Mouse (Mus musculus) cerebellum, adult 8-10 months (tissue): Measurements from ENCODE around the gene Gpr35.

ENCODE experiments used
- DNase-seq: peaks from one replicate; pipeline ENCODE4 v3.0.0; 2022

Gene Gpr35

GRCm38 (mm10) chr1:92984999-92985398, 34.3 kb downstream of the Gpr35 start:
- DNase-seq = no peak

DNA sequence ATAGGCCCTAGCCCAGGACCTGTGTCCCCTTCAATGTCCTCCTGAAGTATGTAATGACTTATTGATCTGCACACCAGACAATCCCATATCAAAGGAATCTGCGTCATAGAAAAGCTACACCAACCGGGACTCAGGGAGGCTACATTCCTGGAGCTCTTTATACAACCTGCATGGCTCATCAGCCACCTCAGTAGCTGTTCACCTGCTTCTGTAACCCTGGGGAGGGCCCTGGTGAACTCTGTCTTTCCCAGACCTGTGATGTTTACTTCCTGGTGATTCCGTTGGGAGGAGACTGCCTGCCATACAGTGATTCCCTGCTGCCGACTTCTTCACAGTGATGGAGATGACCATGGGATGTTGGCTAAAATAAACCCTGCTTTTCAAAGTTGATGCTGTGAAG, 38.2 kb downstream of the Gpr35 start:
- no peak for DNase-seq

GRCm38 (mm10) chr1:92989891-92990290, 39.2 kb downstream of the Gpr35 start:
- no peak for DNase-seq

DNA sequence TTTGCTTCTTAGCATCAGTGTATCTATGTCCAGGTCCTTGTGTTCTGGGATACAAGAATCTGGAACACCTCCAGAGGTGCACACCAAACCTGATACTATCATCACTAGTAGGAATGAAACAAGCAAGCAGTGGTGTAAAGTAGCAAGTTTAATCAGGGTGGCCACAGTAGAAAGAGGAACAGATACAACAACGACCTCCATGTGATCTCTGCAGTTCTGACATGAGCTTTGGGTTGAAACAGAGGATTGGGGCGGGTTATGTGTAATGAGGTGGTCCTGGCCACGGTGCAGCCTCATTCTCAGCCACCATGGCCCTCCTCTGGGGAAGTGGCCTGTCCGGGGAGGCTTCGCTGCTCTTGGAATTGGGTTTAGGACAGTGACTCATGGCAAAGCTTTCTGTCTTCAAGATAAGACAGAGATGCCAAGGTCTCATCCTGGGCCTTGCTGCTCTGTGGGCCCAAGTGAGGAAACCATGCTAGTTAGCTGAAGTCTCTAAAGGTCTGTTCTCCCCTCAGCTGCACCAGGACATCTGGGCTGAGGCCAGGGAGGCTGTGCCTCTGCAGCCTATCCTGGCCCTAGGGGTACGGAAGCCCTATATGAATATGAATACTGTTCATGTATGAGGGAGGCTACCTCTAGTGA, 41.7 kb downstream of the Gpr35 start:
- no peak for DNase-seq

GRCm38 (mm10) chr1:92992880-92993279, 42.2 kb downstream of the Gpr35 start:
- no peak for DNase-seq

- no peak for DNase-seq
Observed at GRCm38 (mm10) chr1:93006061-93006460, 55.4 kb downstream of the Gpr35 start, which contains the start of gene Aqp12. Aqp12 (plus strand) TSS chr1:93006334.

- DNase-seq = no peak
Observed at GRCm38 (mm10) chr1:93009196-93009595, 58.5 kb downstream of the Gpr35 start.

GRCm38 (mm10) chr1:93010731-93011130, 60.1 kb downstream of the Gpr35 start:
- no peak for DNase-seq

GRCm38 (mm10) chr1:93012103-93012585, 61.5 kb downstream of the Gpr35 start:
- DNase-seq = no peak

DNA sequence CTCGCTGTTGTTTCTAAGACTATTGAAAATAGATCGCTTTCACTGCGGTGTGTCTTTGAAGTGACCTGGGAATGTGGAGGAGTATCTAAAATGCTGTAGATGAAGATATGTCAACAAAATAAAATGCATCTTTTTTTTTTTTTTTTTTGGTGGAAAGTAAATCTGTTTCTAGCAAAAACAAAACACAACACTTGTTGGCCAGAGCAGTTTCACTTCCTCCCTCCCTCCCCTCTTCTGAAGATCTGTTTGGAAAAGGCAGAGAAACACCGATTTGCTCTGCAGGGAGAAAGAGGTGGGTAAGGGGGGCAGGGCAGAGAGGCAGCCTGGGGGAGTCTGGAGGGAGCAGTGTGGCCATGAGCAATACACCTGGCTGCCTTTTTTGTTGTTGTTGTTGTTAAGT, 62.7 kb downstream of the Gpr35 start:
- DNase-seq = no peak

- DNase-seq = peak; percentile 82
Observed at GRCm38 (mm10) chr1:93014460-93014859, 63.8 kb downstream of the Gpr35 start.

DNA sequence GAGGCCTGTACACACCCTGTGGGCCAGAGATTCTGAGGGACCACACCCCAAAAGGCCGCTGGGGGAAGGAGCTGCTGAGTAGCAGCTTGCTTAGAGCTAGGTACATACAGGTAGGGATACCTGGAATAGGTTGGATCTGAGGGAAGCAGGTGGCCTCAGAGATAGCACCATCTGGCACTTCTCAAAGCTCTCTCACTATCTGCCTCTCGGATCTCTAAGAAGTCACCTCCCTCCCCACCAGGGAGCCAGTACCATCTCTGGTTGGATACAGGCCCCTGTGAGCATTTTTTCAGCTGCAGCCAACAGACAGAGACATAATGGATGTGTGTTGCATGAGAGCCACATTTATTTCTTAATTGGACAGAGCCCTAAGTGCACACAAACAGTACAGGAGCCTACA, 64.5 kb downstream of the Gpr35 start:
- peak; percentile 34 for DNase-seq

DNA sequence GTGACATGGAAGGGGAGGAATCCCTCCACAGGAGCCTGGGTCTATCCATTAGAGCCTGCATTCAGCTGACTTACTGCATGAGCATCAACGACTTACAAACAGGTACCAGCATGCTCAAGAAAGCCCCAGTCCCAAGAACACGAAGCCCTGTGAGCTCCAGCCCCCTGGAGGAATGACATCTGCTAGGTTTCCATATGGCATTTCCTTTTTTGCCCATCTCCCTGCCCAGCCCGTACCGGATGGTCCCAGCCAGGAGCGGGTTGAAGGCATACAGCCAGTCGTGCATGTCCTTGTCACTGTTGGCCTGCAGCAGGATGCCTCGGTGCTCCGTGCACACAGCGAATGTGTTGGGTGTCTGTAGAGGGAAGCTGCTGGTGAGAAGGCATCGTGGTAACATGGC, 68.1 kb downstream of the Gpr35 start:
- peak; percentile 50 for DNase-seq

- DNase-seq = no peak
Observed at GRCm38 (mm10) chr1:93020602-93021001, 69.9 kb downstream of the Gpr35 start.

- no peak for DNase-seq
Observed at GRCm38 (mm10) chr1:93026600-93026999, 75.9 kb downstream of the Gpr35 start.

- DNase-seq = no peak
Observed at GRCm38 (mm10) chr1:93029387-93029786, 78.7 kb downstream of the Gpr35 start.

DNA sequence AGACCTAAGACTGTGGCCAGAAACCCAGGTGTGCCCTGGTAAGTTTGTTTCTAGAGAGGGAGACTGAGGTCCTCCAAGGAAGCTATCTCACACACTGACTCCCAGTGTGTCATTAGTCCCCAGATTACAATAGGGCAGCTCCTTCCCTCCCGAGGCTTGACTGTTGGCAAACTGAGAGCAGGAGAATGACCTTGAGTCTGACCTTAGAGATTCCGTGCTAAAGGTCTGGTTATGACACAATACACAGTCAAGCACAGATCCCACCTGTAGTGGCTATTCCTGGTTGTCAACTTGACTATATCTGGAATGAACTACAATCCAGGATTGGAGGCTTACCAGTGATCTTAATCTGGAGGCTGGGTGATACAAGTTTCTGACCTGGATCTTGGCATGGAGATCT, 79.4 kb downstream of the Gpr35 start:
- no peak for DNase-seq

GRCm38 (mm10) chr1:93031199-93031598, 80.5 kb downstream of the Gpr35 start:
- no peak for DNase-seq

- no peak for DNase-seq
Observed at GRCm38 (mm10) chr1:93033989-93034388, 83.3 kb downstream of the Gpr35 start.

GRCm38 (mm10) chr1:93035981-93036380, 85.3 kb downstream of the Gpr35 start:
- no peak for DNase-seq
